Mouse (Mus musculus) kidney, embryonic 14.5 days (tissue): ENCODE measurements at regions not wholly inside any gene's neighbourhood (a gene's known extent, or its start where the extent isn't known, plus 50 kb on each side); places are given as distances from the start of the nearest gene placed in this dataset.
A peak's percentile ranks its signal among the peaks of the same experiment; 100 is the strongest.

Source experiments
- ATAC-seq: fragments of 200-750 bp; cut with Nextera tagmentation; 2 replicates; pipeline ENCODE4 v1.8.0; 2017; ENCODE audit warnings: moderate number of reproducible peaks, mild to moderate bottlenecking, moderate TSS enrichment, moderate library complexity; ENCODE audit not compliant: low FRiP score, low TSS enrichment
- H3K27ac ChIP-seq: fragments of 300-500 bp; sonication (generic); 2 replicates; pipeline ENCODE4 v1.5.1; 2014; ENCODE audit warnings: low read depth, mild to moderate bottlenecking, low read length, moderate library complexity, mixed read lengths
- H3K27me3 ChIP-seq: fragments of 300-500 bp; sonication (generic); 2 replicates; pipeline ENCODE4 v1.6.1; 2014; ENCODE audit warnings: mild to moderate bottlenecking, low read length; ENCODE audit not compliant: control insufficient read depth, insufficient read depth
- H3K36me3 ChIP-seq: fragments of 300-500 bp; sonication (generic); 2 replicates; pipeline ENCODE4 v1.6.1; 2014; ENCODE audit warnings: low read length, mixed read lengths; ENCODE audit not compliant: control insufficient read depth, insufficient read depth
- H3K4me1 ChIP-seq: fragments of 300-500 bp; sonication (generic); 2 replicates; pipeline ENCODE4 v1.6.1; 2014; ENCODE audit warnings: low read length, mixed read lengths; ENCODE audit not compliant: control insufficient read depth, insufficient read depth
- H3K4me2 ChIP-seq: fragments of 300-500 bp; sonication (generic); replicated peaks from 2 replicates; pipeline ENCODE4 v1.6.1; 2014; ENCODE audit warnings: low read depth, mild to moderate bottlenecking, low read length
- H3K4me3 ChIP-seq: fragments of 300-500 bp; sonication (generic); 2 replicates; pipeline ENCODE4 v1.5.1; 2014; ENCODE audit warnings: mild to moderate bottlenecking, low read length
- H3K9ac ChIP-seq: fragments of 300-500 bp; sonication (generic); 2 replicates; pipeline ENCODE4 v1.6.1; 2014; ENCODE audit warnings: low read depth, mild to moderate bottlenecking, low read length, moderate library complexity
- H3K9me3 ChIP-seq: fragments of 300-500 bp; sonication (generic); 2 replicates; pipeline ENCODE4 v1.6.1; 2016; ENCODE audit warnings: low read length; ENCODE audit not compliant: control insufficient read depth
- WGBS: fragments of 180-500 bp; shearing (Covaris S2); extraction: QIAGEN DNeasy Blood & Tissue Kit; methylation state at CpG from one replicate; pipeline ENCODE4 v1.1.7; 2014; 5-methylcytosine and 5-hydroxymethylcytosine counted together

DNA sequence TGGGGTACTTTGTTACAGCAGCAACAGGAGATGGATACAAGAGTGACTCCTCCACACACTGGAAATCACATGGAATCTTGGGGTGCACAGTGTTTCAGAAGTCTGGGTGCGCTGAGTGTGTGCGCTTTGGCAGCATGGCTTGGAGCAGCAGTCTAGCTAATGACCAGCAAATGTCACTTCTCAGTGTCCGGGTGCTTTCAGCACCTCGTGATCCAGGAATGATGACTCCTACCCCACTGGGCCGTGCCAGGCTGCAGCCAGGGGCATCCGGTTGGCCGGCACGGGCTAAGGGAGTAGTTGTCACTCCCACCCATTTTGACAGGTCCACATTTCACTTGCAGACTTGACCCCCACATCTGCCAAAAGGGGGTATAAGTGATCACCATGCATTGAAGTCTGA lies 264.3 kb downstream of the Rps24 start:
- no peaks in the 10 kb centered on the region for H3K36me3 ChIP-seq
- no peaks in the 10 kb centered on the region for H3K9me3 ChIP-seq
- H3K4me3 ChIP-seq: no peak overlapping the region
- no peak overlapping the region for H3K27ac ChIP-seq
- no peak overlapping the region for H3K9ac ChIP-seq
- H3K4me2 ChIP-seq: no peak overlapping the region
- no peak for ATAC-seq
- no peaks in the 10 kb centered on the region for H3K27me3 ChIP-seq
- no peaks in the 10 kb centered on the region; the same call in 1 of the 2 replicates for H3K4me1 ChIP-seq
- 65% methylated on average over 8 of the region's 8 CpGs for WGBS

DNA sequence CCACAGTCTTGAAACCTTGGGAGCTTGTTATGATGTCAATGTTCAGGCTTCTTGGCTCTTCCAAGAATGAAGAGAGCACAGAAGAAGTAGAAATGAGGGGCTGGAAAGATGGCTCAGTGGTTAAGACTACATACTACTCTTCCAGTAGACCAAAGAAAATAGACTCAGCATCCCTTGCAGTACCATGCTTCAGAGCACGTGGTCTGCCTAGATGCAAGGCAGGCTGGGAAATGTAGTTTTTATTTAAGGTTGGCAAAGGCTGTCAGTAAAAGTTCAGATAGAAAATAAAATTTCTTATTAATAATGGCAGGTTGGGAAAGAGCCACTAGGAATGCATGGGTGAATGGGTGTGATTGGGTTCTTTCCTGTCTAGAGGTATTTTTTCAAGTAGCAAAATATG lies 267.8 kb downstream of the Rps24 start:
- H3K27ac ChIP-seq: no peak overlapping the region
- H3K36me3 ChIP-seq: no peaks in the 10 kb centered on the region
- 57% methylated on average over 1 of the region's 1 CpGs for WGBS
- 0 out of 2 replicates have a peak, but pooled peaks cover 2% of the 10 kb centered on the region for H3K4me1 ChIP-seq
- H3K4me3 ChIP-seq: no peak overlapping the region
- H3K4me2 ChIP-seq: no peak overlapping the region
- H3K9me3 ChIP-seq: no peaks in the 10 kb centered on the region
- no peaks in the 10 kb centered on the region for H3K27me3 ChIP-seq
- ATAC-seq: no peak
- H3K9ac ChIP-seq: no peak overlapping the region

GRCm38 (mm10) chr14:24755426-24756117 lies 268.6 kb downstream of the Rps24 start:
- H3K27ac ChIP-seq: no peak overlapping the region
- H3K9me3 ChIP-seq: no peaks in the 10 kb centered on the region
- H3K27me3 ChIP-seq: no peaks in the 10 kb centered on the region
- H3K4me3 ChIP-seq: no peak overlapping the region
- no peak overlapping the region for H3K4me2 ChIP-seq
- H3K9ac ChIP-seq: no peak overlapping the region
- H3K36me3 ChIP-seq: no peaks in the 10 kb centered on the region
- 0 out of 2 replicates have a peak, but pooled peaks cover 2% of the 10 kb centered on the region for H3K4me1 ChIP-seq
- WGBS: 89% methylated on average over 12 of the region's 12 CpGs
- ATAC-seq: no peak

DNA sequence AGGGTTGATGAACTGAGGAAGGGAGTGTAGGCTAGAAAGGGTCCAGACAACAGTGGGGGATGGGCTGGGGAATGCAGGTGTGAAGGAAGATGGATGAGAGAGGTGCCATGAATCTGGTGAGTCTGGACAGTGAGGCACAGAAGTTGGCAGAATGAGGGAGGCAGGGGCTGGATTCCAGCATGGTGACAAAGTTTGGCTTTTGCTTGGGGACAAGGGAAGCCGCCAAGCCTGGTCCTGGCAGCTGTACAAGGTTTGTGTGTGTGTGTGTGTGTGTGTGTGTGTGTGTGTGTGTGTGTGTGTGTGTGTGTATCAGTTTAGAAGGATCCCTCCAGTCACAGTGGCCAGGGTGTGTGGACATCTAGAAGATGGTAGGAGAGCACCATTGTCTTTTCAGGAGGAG lies 270.4 kb downstream of the Rps24 start:
- WGBS: 80% methylated on average over 1 of the region's 1 CpGs
- Histone ChIP-seq H3K4me2 (no peak overlapping the region), H3K36me3 (no peaks in the 10 kb centered on the region), H3K9me3 (no peaks in the 10 kb centered on the region), H3K4me3 (no peak overlapping the region), H3K27ac (no peak overlapping the region), H3K9ac (no peak overlapping the region), H3K27me3 (no peaks in the 10 kb centered on the region), H3K4me1 (0 out of 2 replicates have a peak, but pooled peaks cover 2% of the 10 kb centered on the region)
- ATAC-seq: no peak

DNA sequence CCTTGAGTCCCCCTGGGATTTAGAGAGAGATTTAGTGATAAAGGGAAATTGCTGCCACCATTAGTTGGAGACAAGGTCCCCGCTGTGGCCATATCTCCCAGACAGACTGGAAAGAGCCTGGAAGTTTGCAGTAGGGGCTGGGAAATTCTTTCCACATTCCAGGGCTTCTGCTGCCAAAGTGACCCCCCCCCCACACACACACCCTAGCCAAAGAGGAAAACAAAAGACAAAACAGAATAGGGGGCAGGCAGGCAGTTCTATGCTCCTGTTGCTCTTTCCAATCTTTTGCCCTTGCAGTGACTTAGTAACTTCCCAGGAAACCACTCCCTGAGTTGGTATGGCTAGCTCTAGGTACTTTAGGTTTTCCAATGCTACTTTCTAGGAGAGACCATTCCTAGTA lies 270.9 kb downstream of the Rps24 start:
- no peak overlapping the region for H3K27ac ChIP-seq
- WGBS: 80% methylated on average over 1 of the region's 1 CpGs
- H3K4me2 ChIP-seq: no peak overlapping the region

GRCm38 (mm10) chr14:24760926-24761325 lies 274.0 kb downstream of the Rps24 start:
- Histone ChIP-seq H3K9me3 (no peaks in the 10 kb centered on the region), H3K27me3 (no peaks in the 10 kb centered on the region), H3K9ac (no peak overlapping the region), H3K36me3 (no peaks in the 10 kb centered on the region), H3K4me2 (no peak overlapping the region), H3K4me3 (no peak overlapping the region), H3K4me1 (0 out of 2 replicates have a peak, but pooled peaks cover 2% of the 10 kb centered on the region), H3K27ac (no peak overlapping the region)
- ATAC-seq: no peak
- 75% methylated on average over 1 of the region's 1 CpGs for WGBS

More for the DNA sequence above, 270.9 kb downstream of the Rps24 start:
- Histone ChIP-seq H3K4me1 (0 out of 2 replicates have a peak, but pooled peaks cover 2% of the 10 kb centered on the region), H3K9me3 (no peaks in the 10 kb centered on the region), H3K9ac (no peak overlapping the region), H3K4me3 (no peak overlapping the region), H3K36me3 (no peaks in the 10 kb centered on the region), H3K27me3 (no peaks in the 10 kb centered on the region)
- no peak for ATAC-seq

DNA sequence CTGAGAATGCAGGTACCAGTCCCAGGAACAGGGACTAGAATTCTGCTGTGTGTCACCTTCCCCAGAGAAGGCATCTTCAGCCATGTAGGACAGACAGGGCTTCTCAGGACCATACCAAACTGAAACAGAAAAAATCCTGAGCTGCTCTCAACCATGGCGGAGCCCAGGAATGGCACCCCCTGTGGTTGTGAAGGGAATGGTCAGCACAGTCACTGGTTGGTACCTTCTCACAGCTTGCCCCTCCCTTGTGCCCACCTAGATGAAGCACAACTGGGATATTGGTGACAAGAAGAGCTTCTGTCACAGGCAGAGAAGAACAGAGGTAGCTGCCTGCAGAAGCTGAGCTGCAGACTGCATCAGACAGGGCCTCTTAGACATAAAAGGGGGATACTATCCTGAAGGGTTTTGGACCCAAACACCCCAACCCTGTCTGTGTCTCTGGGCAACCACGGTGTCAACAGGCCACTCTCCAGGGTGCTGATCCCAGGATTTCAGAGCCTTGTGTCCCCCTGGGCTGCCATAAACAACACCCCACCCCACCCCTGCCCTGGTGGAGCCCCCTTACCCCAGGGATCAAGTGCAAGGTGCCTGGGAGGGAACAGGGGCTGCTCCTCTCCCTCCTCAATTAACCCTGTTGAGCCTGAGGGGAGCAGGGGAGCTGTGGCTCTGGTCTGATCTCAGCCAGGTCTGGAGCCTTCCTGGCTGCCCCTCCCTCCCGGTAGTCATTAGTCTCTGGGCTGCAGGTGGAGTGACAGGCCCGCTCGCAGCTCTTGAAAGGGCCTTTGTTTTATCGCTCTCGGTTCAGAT lies 275.7 kb downstream of the Rps24 start:
- 11% methylated on average over 7 of the region's 7 CpGs for WGBS
- peak; percentile 58 for ATAC-seq
- H3K4me3 ChIP-seq: no peak overlapping the region

GRCm38 (mm10) chr14:24763275-24763812 lies 276.4 kb downstream of the Rps24 start:
- no peak overlapping the region for H3K4me2 ChIP-seq
- 0 out of 2 replicates have a peak, but pooled peaks cover 2% of the 10 kb centered on the region for H3K4me1 ChIP-seq
- no peak for ATAC-seq
- H3K9ac ChIP-seq: no peak overlapping the region
- no peaks in the 10 kb centered on the region for H3K36me3 ChIP-seq
- H3K4me3 ChIP-seq: no peak overlapping the region
- H3K9me3 ChIP-seq: no peaks in the 10 kb centered on the region
- no peaks in the 10 kb centered on the region for H3K27me3 ChIP-seq
- 46% methylated on average over 9 of the region's 9 CpGs for WGBS
- H3K27ac ChIP-seq: no peak overlapping the region

More for the DNA sequence above, 275.7 kb downstream of the Rps24 start:
- Histone ChIP-seq H3K4me1 (0 out of 2 replicates have a peak, but pooled peaks cover 2% of the 10 kb centered on the region), H3K36me3 (no peaks in the 10 kb centered on the region), H3K4me2 (no peak overlapping the region), H3K9ac (no peak overlapping the region), H3K27ac (no peak overlapping the region), H3K9me3 (no peaks in the 10 kb centered on the region), H3K27me3 (no peaks in the 10 kb centered on the region)

DNA sequence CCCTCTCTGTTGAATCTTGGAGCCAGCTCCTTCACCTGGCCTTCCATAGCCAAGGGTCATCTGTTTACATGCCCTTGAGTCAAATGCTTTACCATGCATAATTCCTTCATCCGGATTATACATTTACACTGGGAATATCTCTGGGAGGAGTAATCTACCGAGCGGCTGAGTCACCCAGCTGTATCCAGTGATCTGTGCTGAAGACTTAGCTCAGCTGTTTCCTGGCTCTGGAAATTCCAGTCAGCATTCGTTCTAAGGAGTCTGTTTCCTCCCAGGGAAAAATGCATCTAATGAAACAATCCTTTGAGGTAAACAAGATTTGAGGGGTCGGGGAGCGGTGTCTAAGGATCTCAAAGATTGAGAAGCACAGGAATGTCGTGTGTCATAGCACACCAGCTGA lies 276.9 kb downstream of the Rps24 start:
- ATAC-seq: no peak

More for the DNA sequence above, 276.9 kb downstream of the Rps24 start:
- no peak overlapping the region for H3K27ac ChIP-seq
- no peak overlapping the region for H3K4me2 ChIP-seq
- no peaks in the 10 kb centered on the region for H3K27me3 ChIP-seq
- no peaks in the 10 kb centered on the region for H3K9me3 ChIP-seq
- H3K4me1 ChIP-seq: 0 out of 2 replicates have a peak, but pooled peaks cover under 1% of the 10 kb centered on the region
- H3K36me3 ChIP-seq: no peaks in the 10 kb centered on the region
- H3K9ac ChIP-seq: no peak overlapping the region
- WGBS: 67% methylated on average over 7 of the region's 7 CpGs
- H3K4me3 ChIP-seq: no peak overlapping the region
